Mouse (Mus musculus) layer of hippocampus, postnatal 14 days (tissue): ENCODE measurements at regions not wholly inside any gene's neighbourhood (a gene's known extent, or its start where the extent isn't known, plus 50 kb on each side); places are given as distances from the start of the nearest gene placed in this dataset.
"Not testable (repeated sequence)": the region's sequence is repeated elsewhere in the genome, so short reads cannot be mapped to it uniquely, and the experiment has no call there.

Experiments used
- DNase-seq, 2 experiments: peaks; one replicate each; pipeline ENCODE4 v3.0.0; 2021 to 2022; ENCODE audit warnings: low spot score in 2 of 2, mixed read lengths in 1 of 2

GRCm38 (mm10) chr6:59102090-59102489 lies 77.7 kb upstream of the Fam13a start:
- no peak for DNase-seq

- no peak for DNase-seq
Measured at GRCm38 (mm10) chr6:59103936-59104335, 79.6 kb upstream of the Fam13a start.

- DNase-seq = no peak
Measured at GRCm38 (mm10) chr6:59104496-59104895, 80.1 kb upstream of the Fam13a start.

GRCm38 (mm10) chr6:59108102-59108501 lies 83.8 kb upstream of the Fam13a start:
- no peak for DNase-seq

- DNase-seq = no peak
Measured at GRCm38 (mm10) chr6:59132410-59132809, 76.3 kb upstream of the Tigd2 start.

GRCm38 (mm10) chr6:59133800-59134199 lies 74.9 kb upstream of the Tigd2 start:
- DNase-seq = not testable (repeated sequence)

GRCm38 (mm10) chr6:59139702-59140101 lies 69.0 kb upstream of the Tigd2 start:
- DNase-seq = no peak

GRCm38 (mm10) chr6:59142050-59142449 lies 66.6 kb upstream of the Tigd2 start:
- DNase-seq = no peak

- DNase-seq = no peak
Measured at GRCm38 (mm10) chr6:59147421-59147820, 61.2 kb upstream of the Tigd2 start.

- peak; percentile 12 to 70 for DNase-seq
Measured at GRCm38 (mm10) chr6:59155636-59156035, 53.0 kb upstream of the Tigd2 start.
